Mouse (Mus musculus): ENCODE results near the gene Pim2. TPM values are rescaled to one million over a fixed set of nuclear protein-coding genes. Genes with fewer than 3 reads are reported as not detected.

Gene Pim2
- polyA plus RNA-seq, 1 experiment from 2014 or later: 6.8 TPM

DNA sequence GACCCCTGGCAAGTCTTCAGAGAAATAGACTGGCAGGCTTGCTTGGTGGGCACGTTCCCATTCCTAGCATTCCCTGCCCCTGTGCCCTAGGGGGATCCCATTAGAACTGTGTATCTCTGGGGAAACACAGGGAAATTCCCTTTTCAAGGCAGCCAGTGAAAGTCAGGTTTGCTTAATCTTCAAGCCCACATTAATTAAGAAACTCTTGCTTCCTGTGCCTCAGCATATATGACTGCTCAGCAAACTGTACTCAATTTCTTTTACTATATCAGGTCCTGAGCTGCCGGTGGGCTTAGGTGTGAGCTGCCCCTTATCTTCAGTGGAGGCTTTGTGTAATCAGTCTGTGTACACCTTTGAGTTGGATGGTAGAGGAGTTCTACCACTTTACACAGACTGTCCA, 12.3 kb upstream of the Pim2 start:
- 58% methylated on average over 2 of the region's 2 CpGs for WGBS
- Histone ChIP-seq H3K36me3 (peaks cover 18% of the 10 kb centered on the region), H3K4me3 (no peak overlapping the region), H3K4me1 (replicated peaks) (no peaks in the 10 kb centered on the region), H3K27me3 (replicated peaks) (no peaks in the 10 kb centered on the region), H3K9ac (no peak overlapping the region), H3K9me3 (replicated peaks) (no peaks in the 10 kb centered on the region), H3K27ac (ENCODE audit: poor library complexity, severe bottlenecking) (no peak overlapping the region), H3K4me2 (no peak overlapping the region)
- ATAC-seq (ENCODE audit: insufficient number of reproducible peaks, low FRiP score): no peak

DNA sequence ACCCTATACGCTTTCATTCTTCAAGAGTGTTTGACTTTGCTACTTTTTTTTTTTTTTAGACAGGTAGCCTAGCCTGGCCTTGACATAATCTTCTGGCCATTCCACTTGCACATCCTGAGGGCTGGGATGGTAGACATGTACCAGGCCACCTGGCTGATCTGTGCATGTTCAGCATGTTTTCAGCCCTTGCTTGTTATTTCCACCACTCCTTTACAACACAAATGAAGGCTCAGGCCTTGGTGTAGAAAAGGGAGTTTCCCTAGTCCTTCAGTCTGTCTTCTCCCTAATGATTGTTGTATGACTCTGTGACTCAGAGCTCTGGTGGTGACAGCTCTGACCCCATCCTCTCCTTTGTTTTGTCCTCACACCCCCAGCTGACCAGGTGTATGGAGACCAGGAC, 10.9 kb upstream of the Pim2 start:
- no peak for ATAC-seq (ENCODE audit: insufficient number of reproducible peaks, low FRiP score)

DNA sequence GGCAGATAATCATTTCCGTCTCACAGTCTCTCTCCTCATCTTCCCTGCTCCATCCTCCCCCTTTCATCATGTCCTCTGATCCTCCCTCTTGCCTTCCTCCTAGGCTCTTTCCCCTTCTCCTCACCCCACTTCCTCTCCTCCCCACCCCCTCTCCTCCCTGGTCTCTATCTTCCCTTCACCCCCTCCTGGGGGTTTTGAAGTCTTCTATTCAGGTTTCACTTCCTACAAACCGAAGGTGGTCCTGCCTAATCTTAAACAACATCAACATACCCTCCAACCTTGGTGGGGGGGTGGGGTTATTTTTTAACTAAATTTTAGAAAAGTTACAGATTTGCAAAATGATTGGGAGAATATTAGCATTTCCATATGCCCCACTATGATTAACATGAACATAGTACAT, 9.6 kb upstream of the Pim2 start:
- 45% methylated on average over 2 of the region's 2 CpGs for WGBS
- no peak for ATAC-seq (ENCODE audit: insufficient number of reproducible peaks, low FRiP score)
- no peak overlapping the region for H3K27ac ChIP-seq (ENCODE audit: poor library complexity, severe bottlenecking)
- H3K9me3 ChIP-seq (replicated peaks): no peaks in the 10 kb centered on the region
- H3K4me1 ChIP-seq (replicated peaks): no peaks in the 10 kb centered on the region
- H3K36me3 ChIP-seq: peaks cover 27% of the 10 kb centered on the region
- no peak overlapping the region for H3K4me2 ChIP-seq
- H3K9ac ChIP-seq: no peak overlapping the region
- H3K27me3 ChIP-seq (replicated peaks): no peaks in the 10 kb centered on the region
- no peak overlapping the region for H3K4me3 ChIP-seq

More for the DNA sequence above, 10.9 kb upstream of the Pim2 start:
- WGBS: 85% methylated on average over 1 of the region's 1 CpGs
- Histone ChIP-seq H3K9me3 (replicated peaks) (no peaks in the 10 kb centered on the region), H3K27ac (ENCODE audit: poor library complexity, severe bottlenecking) (no peak overlapping the region), H3K4me1 (replicated peaks) (no peaks in the 10 kb centered on the region), H3K36me3 (peaks cover 19% of the 10 kb centered on the region), H3K4me2 (no peak overlapping the region), H3K9ac (no peak overlapping the region), H3K27me3 (replicated peaks) (no peaks in the 10 kb centered on the region), H3K4me3 (no peak overlapping the region)

- H3K27ac ChIP-seq (ENCODE audit: poor library complexity, severe bottlenecking): no peak overlapping the region
- no peaks in the 10 kb centered on the region for H3K4me1 ChIP-seq (replicated peaks)
- H3K9me3 ChIP-seq (replicated peaks): no peaks in the 10 kb centered on the region
- H3K36me3 ChIP-seq: peaks cover 35% of the 10 kb centered on the region
- no peak overlapping the region for H3K4me3 ChIP-seq
- no peak for ATAC-seq (ENCODE audit: insufficient number of reproducible peaks, low FRiP score)
- WGBS: 53% methylated on average over 3 of the region's 3 CpGs
- H3K27me3 ChIP-seq (replicated peaks): no peaks in the 10 kb centered on the region
- no peak overlapping the region for H3K4me2 ChIP-seq
- H3K9ac ChIP-seq: no peak overlapping the region
Measured at GRCm38 (mm10) chrX:7869826-7870225, 8.2 kb upstream of the Pim2 start.

DNA sequence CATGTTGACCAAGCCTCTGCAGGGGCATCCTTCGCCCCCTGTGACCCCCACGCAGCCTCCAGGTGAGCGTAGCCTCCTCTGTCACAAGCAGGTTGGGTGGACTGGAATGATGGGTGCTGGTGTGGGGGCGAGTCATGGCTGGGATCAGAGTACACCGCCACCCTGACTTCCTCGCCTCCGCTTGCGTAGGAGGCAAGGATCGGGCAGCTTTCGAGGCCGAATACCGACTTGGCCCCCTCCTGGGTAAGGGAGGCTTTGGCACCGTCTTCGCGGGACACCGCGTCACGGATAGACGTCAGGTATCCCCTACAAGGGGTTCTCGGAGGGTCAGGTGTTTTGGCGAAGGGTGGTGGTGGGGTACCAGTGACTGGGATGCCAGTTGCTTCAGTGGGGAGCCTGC, 433 bp downstream of the Pim2 start:
- Histone ChIP-seq H3K4me1 (replicated peaks) (peaks cover 7% of the 10 kb centered on the region; the same call in 1 of the 2 replicates), H3K4me2 (peak overlapping the region; percentile 91), H3K4me3 (peak overlapping the region; percentile 52), H3K27me3 (replicated peaks) (0 out of 2 replicates have a peak, but pooled peaks cover 6% of the 10 kb centered on the region), H3K36me3 (peaks cover 14% of the 10 kb centered on the region), H3K27ac (ENCODE audit: poor library complexity, severe bottlenecking) (no peak overlapping the region), H3K9ac (peak overlapping the region; percentile 73), H3K9me3 (replicated peaks) (no peaks in the 10 kb centered on the region)
- ATAC-seq (ENCODE audit: insufficient number of reproducible peaks, low FRiP score): 0 out of 2 replicates have a peak, but pooled peaks have one; percentile 13
- 17% methylated on average over 21 of the region's 21 CpGs for WGBS

DNA sequence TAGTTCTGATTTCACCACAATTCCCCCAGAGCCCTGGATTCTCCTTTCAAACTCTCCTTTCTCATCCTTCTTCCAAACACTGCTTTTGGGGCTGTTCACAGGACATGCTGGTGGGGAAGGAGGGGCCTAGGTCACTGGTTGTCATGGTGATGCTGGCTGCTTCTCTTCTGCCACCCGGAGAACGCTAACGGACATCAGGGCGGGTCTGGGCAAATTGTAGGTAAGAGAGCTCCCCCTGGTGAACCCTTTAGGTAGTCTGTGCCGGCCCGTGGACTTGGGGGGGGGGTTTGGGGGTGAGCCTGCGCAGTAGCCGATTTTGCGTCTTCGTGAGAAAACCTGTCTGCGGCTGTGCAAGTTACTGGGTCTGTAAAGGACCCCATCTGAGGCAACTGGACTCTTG, 1.8 kb downstream of the Pim2 start:
- Histone ChIP-seq H3K4me2 (peak overlapping the region; percentile 56), H3K9ac (no peak overlapping the region), H3K4me1 (replicated peaks) (peaks cover 7% of the 10 kb centered on the region; the same call in 1 of the 2 replicates), H3K9me3 (replicated peaks) (no peaks in the 10 kb centered on the region), H3K36me3 (peaks cover 6% of the 10 kb centered on the region), H3K27me3 (replicated peaks) (0 out of 2 replicates have a peak, but pooled peaks cover 6% of the 10 kb centered on the region), H3K27ac (ENCODE audit: poor library complexity, severe bottlenecking) (no peak overlapping the region), H3K4me3 (peak overlapping the region; percentile 20; the same call in 1 of the 2 replicates)
- WGBS: 9% methylated on average over 11 of the region's 11 CpGs
- ATAC-seq (ENCODE audit: insufficient number of reproducible peaks, low FRiP score): 0 out of 2 replicates have a peak, but pooled peaks have one; percentile 13

- Histone ChIP-seq H3K4me1 (replicated peaks) (peaks cover 4% of the 10 kb centered on the region; the same call in 1 of the 2 replicates), H3K9ac (peak within 1 kb of the TSS; percentile 61), H3K36me3 (0 out of 2 replicates have a peak, but pooled peaks cover 10% of the 10 kb centered on the region), H3K4me2 (peak within 1 kb of the TSS; percentile 73), H3K9me3 (replicated peaks) (no peaks in the 10 kb centered on the region), H3K27me3 (replicated peaks) (no peaks in the 10 kb centered on the region), H3K4me3 (peak within 1 kb of the TSS; percentile 68), H3K27ac (ENCODE audit: poor library complexity, severe bottlenecking) (peak within 1 kb of the TSS; percentile 88)
- ATAC-seq (ENCODE audit: insufficient number of reproducible peaks, low FRiP score): peak; percentile 92
- WGBS: 7% methylated on average over 49 of the region's 49 CpGs
Measured at GRCm38 (mm10) chrX:7883841-7884567, 5.9 kb downstream of the Pim2 start, which contains the start of gene Slc35a2. Slc35a2 (plus strand) TSS chrX:7884028.

GRCm38 (mm10) chrX:7898211-7898610, 20.1 kb downstream of the Pim2 start:
- Histone ChIP-seq H3K9ac (peak overlapping the region; percentile 68), H3K27ac (ENCODE audit: poor library complexity, severe bottlenecking) (no peak overlapping the region), H3K4me2 (peak overlapping the region; percentile 75), H3K9me3 (replicated peaks) (no peaks in the 10 kb centered on the region), H3K27me3 (replicated peaks) (no peaks in the 10 kb centered on the region), H3K4me1 (replicated peaks) (peaks cover 5% of the 10 kb centered on the region; the same call in 1 of the 2 replicates), H3K4me3 (peak overlapping the region; percentile 70), H3K36me3 (peaks cover 25% of the 10 kb centered on the region)
- 30% methylated on average over 13 of the region's 13 CpGs for WGBS
- no peak for ATAC-seq (ENCODE audit: insufficient number of reproducible peaks, low FRiP score)

DNA sequence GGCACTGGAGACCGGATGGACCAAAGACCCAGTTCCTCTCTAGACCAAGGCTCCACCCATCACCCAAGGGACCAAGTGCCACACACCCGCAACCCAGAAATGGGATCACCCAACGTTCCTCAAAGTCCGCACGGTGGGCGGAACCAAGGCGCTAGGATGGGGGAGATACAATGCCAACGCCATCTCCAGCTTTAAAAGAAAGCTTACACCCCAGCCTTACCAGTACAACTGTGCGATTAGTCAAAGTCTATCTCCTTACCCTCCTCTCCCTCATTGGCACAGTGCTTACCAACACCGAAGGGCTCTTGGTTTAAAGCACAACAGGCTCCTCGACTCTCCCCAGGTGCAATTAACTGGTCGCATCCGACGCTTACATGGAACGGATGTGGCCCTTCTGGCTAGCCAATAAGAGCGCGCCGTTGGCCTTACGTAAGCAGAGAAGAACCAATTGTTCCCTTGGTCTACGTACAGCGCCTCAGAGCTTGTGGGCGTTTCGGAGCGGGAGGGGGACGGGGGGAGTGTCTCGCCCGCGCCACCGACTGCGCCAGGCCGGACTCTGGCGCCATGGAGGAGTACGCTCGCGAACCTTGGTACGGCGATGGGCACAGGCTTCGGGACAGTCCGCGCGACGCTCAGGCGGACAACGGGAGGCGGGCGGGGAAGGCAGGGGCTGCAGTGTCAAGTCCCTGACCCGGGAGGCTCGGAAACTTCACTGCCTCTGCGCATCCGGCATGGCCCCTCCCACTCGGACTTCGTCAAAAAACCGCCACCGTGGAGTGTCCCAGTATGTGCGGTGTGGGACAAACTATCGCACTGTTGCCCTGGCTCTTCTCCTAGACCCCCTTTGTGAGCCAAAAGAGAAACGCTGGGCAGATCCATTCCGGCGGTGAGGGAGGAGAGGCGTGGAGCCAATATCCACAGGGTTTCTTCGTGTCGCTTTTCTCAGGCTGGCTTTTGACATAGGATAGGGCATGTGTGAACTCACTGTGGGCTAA, 21.1 kb downstream of the Pim2 start, which contains the start of the genes Pqbp1 and Timm17b:
Gene Pqbp1, minus strand, starts transcription at position 390 of the 995 bp plus-strand sequence.
Gene Timm17b, plus strand, starts transcription at position 478 of the 995 bp plus-strand sequence.
- Histone ChIP-seq H3K27me3 (replicated peaks) (no peaks in the 10 kb centered on the region), H3K9me3 (replicated peaks) (no peaks in the 10 kb centered on the region), H3K4me2 (peak within 1 kb of the TSS; percentile 75), H3K4me3 (peak within 1 kb of the TSS; percentile 70), H3K4me1 (replicated peaks) (peaks cover 5% of the 10 kb centered on the region; the same call in 1 of the 2 replicates), H3K36me3 (peaks cover 26% of the 10 kb centered on the region), H3K9ac (peak within 1 kb of the TSS; percentile 68), H3K27ac (ENCODE audit: poor library complexity, severe bottlenecking) (peak within 1 kb of the TSS; percentile 86)
- peak; percentile 99 for ATAC-seq (ENCODE audit: insufficient number of reproducible peaks, low FRiP score)
- WGBS: 9% methylated on average over 58 of the region's 62 CpGs

DNA sequence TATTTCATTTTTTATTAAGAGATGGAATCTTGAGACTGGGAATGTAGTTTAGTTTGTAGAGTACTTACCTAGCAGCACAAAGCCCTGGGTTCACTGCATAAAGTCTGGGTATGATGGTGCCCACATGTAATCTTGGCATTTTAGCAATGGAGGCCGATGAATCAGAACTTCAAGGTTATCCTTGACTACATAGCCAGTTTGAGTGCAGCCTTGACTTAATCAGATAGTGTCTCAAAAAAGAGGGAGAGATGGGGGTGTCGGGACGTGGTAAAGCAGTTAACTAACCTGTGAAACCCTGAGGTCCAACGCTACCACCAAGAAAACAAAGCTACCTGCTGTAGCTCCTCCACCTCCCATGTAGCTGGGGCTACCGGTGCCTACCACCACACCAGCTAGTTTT, 26.4 kb downstream of the Pim2 start:
- H3K27me3 ChIP-seq (replicated peaks): no peaks in the 10 kb centered on the region
- H3K9me3 ChIP-seq (replicated peaks): no peaks in the 10 kb centered on the region
- H3K4me1 ChIP-seq (replicated peaks): no peaks in the 10 kb centered on the region
- no peak overlapping the region for H3K4me2 ChIP-seq
- no peak for ATAC-seq (ENCODE audit: insufficient number of reproducible peaks, low FRiP score)
- 87% methylated on average over 5 of the region's 5 CpGs for WGBS
- no peak overlapping the region for H3K4me3 ChIP-seq
- no peak overlapping the region for H3K9ac ChIP-seq
- H3K27ac ChIP-seq (ENCODE audit: poor library complexity, severe bottlenecking): no peak overlapping the region
- H3K36me3 ChIP-seq: peaks cover 21% of the 10 kb centered on the region
